Mouse (Mus musculus) bone marrow macrophage, adult 2 months (primary cell): ENCODE measurements around the gene Adam12.

Experiments used
- CTCF ChIP-seq: IDR thresholded peaks from 2 replicates; pipeline ENCODE4 v1.5.1; 2012; ENCODE audit warnings: low read depth, mild to moderate bottlenecking, low read length, moderate library complexity
- POLR2A ChIP-seq: IDR thresholded peaks from 2 replicates; pipeline ENCODE4 v1.6.1; 2012; ENCODE audit warnings: mild to moderate bottlenecking, low read depth, low read length, borderline replicate concordance

- no peak for TF ChIP-seq POLR2A
- TF ChIP-seq CTCF: no peak
Observed at GRCm38 (mm10) chr7:133872701-133873100, 359.2 kb downstream of the Adam12 start.
